Mouse (Mus musculus) kidney, postnatal 14 days (tissue): Measurements from ENCODE around the gene Tmem63b.

Experiments used
- DNase-seq: peaks from one replicate; pipeline ENCODE4 v3.0.0; 2022; ENCODE audit warnings: mixed read lengths

Tmem63b gene

GRCm38 (mm10) chr17:45686716-45687115 is at the start of gene Tmem63b:
Tmem63b (minus strand) TSS chr17:45686905.
- no peak for DNase-seq

- peak; percentile 88 for DNase-seq
Observed at GRCm38 (mm10) chr17:45735382-45736310, 48.9 kb upstream of the Tmem63b start.

GRCm38 (mm10) chr17:45734881-45735280 is 48.2 kb upstream of the Tmem63b start:
- no peak for DNase-seq

- no peak for DNase-seq
Observed at GRCm38 (mm10) chr17:45734333-45734732, 47.6 kb upstream of the Tmem63b start.

- DNase-seq: peak; percentile 86
Observed at GRCm38 (mm10) chr17:45733735-45734301, 47.1 kb upstream of the Tmem63b start, which contains the start of gene 1600014C23Rik. 1600014C23Rik (minus strand) TSS chr17:45733844.

- DNase-seq: peak; percentile 49
Observed at GRCm38 (mm10) chr17:45733038-45733734, 46.5 kb upstream of the Tmem63b start.

- peak; percentile 89 for DNase-seq
Observed at GRCm38 (mm10) chr17:45731172-45731864, 44.6 kb upstream of the Tmem63b start.

- DNase-seq: no peak
Observed at GRCm38 (mm10) chr17:45730696-45731095, 44.0 kb upstream of the Tmem63b start.

GRCm38 (mm10) chr17:45729387-45729786 is 42.7 kb upstream of the Tmem63b start:
- DNase-seq: no peak

GRCm38 (mm10) chr17:45727983-45728723 is 41.4 kb upstream of the Tmem63b start:
- DNase-seq: no peak

GRCm38 (mm10) chr17:45727481-45727880 is 40.8 kb upstream of the Tmem63b start:
- DNase-seq: no peak

GRCm38 (mm10) chr17:45726249-45726648 is 39.5 kb upstream of the Tmem63b start:
- no peak for DNase-seq

- no peak for DNase-seq
Observed at GRCm38 (mm10) chr17:45724574-45724921, 37.8 kb upstream of the Tmem63b start.

GRCm38 (mm10) chr17:45723732-45724573 is 37.2 kb upstream of the Tmem63b start:
- peak; percentile 82 for DNase-seq

GRCm38 (mm10) chr17:45718323-45718722 is 31.6 kb upstream of the Tmem63b start:
- DNase-seq: peak; percentile 81

- no peak for DNase-seq
Observed at GRCm38 (mm10) chr17:45711525-45711924, 24.8 kb upstream of the Tmem63b start.

- DNase-seq: no peak
Observed at GRCm38 (mm10) chr17:45710407-45710806, 23.7 kb upstream of the Tmem63b start.

- DNase-seq: no peak
Observed at GRCm38 (mm10) chr17:45709829-45710228, 23.1 kb upstream of the Tmem63b start.

- DNase-seq: no peak
Observed at GRCm38 (mm10) chr17:45708179-45708578, 21.5 kb upstream of the Tmem63b start.

- DNase-seq: no peak
Observed at GRCm38 (mm10) chr17:45707376-45707775, 20.7 kb upstream of the Tmem63b start.

- no peak for DNase-seq
Observed at GRCm38 (mm10) chr17:45706796-45707195, 20.1 kb upstream of the Tmem63b start.
